Mouse (Mus musculus): Measurements from ENCODE around the gene Ankub1. TPM values are rescaled to one million over a fixed set of nuclear protein-coding genes. Genes with fewer than 3 reads are reported as not detected.

The Ankub1 gene
- polyA plus RNA-seq, 1 experiment from 2014 or later, result 0.08 TPM

DNA sequence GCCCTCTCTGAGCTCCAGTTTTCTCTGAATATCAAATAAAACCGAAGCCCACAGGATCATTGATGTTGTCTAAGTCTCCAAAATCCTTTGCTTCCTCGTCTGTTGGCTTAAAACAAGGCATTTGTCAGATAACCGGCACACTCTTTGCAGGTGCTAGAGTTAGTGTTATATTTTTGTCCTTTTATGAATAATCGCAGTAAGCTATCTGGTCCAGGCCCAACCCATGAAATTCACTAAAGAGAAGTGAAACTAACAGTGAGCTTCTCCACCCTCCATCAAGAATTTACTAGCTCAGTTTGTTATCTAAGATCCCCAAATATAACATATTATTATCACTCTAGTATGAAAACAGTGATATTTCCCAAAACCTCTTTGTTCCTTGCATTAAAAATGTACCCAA is 827 bp downstream of the Ankub1 start:
- H3K9me3 ChIP-seq (replicated peaks; ENCODE audit: control insufficient read depth, low read length), result no peaks in the 10 kb centered on the region
- no peak for ATAC-seq
- no peaks in the 10 kb centered on the region for H3K36me3 ChIP-seq (ENCODE audit: control insufficient read depth, insufficient read depth, low read length)

DNA sequence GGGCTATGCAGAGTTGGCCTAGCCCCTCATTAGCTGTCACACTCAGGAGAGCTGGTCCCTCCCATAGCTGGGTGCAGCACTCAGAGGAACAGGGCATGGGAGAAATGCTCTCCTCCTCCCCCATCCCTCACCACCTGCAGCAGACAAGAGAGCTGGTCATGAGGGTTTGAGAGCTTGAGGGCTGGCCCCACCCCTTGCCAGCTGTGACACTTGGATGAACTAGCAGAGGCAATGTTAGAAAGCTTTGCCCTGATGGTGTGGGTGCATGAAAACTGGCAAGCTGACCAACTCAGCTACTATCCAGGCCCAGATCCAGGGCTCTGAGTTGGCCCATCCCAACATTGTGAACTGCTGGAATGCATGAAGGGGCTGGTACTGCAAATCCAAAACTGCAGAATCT is 14.8 kb downstream of the Ankub1 start:
- no peak for DNase-seq (ENCODE audit: low spot score)
- H3K27me3 ChIP-seq (replicated peaks; ENCODE audit: control insufficient read depth, insufficient read depth, low read length), result no peaks in the 10 kb centered on the region
- no peaks in the 10 kb centered on the region for H3K9me3 ChIP-seq (replicated peaks; ENCODE audit: control insufficient read depth, low read length)

More for the DNA sequence above, 827 bp downstream of the Ankub1 start:
- 87% methylated on average over 4 of the region's 4 CpGs for WGBS
- no peaks in the 10 kb centered on the region for H3K27me3 ChIP-seq (replicated peaks; ENCODE audit: control insufficient read depth, insufficient read depth, low read length)
- no peak overlapping the region for H3K4me3 ChIP-seq (ENCODE audit: low read depth, low read length)
- H3K9ac ChIP-seq (ENCODE audit: low read length), result no peak overlapping the region
- no peak overlapping the region for H3K4me2 ChIP-seq (ENCODE audit: low read length)
- DNase-seq (ENCODE audit: low spot score), result no peak
- no peaks in the 10 kb centered on the region for H3K4me1 ChIP-seq (ENCODE audit: control insufficient read depth, insufficient read depth, low read length)
- no peak overlapping the region for H3K27ac ChIP-seq (ENCODE audit: low read depth, low read length)

GRCm38 (mm10) chr3:57674075-57674474 is 18.5 kb downstream of the Ankub1 start:
- no peak overlapping the region for H3K9ac ChIP-seq (ENCODE audit: low read length)
- 91% methylated on average over 2 of the region's 2 CpGs for WGBS
- no peak overlapping the region for H3K4me2 ChIP-seq (ENCODE audit: low read length)
- H3K36me3 ChIP-seq (ENCODE audit: control insufficient read depth, insufficient read depth, low read length), result no peaks in the 10 kb centered on the region
- no peaks in the 10 kb centered on the region for H3K9me3 ChIP-seq (replicated peaks; ENCODE audit: control insufficient read depth, low read length)
- H3K4me3 ChIP-seq (ENCODE audit: low read depth, low read length), result no peak overlapping the region
- no peaks in the 10 kb centered on the region for H3K4me1 ChIP-seq (ENCODE audit: control insufficient read depth, insufficient read depth, low read length)
- no peak overlapping the region for H3K27ac ChIP-seq (ENCODE audit: low read depth, low read length)
- H3K27me3 ChIP-seq (replicated peaks; ENCODE audit: control insufficient read depth, insufficient read depth, low read length), result no peaks in the 10 kb centered on the region
- no peak for ATAC-seq
- DNase-seq (ENCODE audit: low spot score), result no peak

More for the DNA sequence above, 14.8 kb downstream of the Ankub1 start:
- no peak overlapping the region for H3K4me2 ChIP-seq (ENCODE audit: low read length)
- no peak for ATAC-seq
- no peak overlapping the region for H3K9ac ChIP-seq (ENCODE audit: low read length)
- no peaks in the 10 kb centered on the region for H3K36me3 ChIP-seq (ENCODE audit: control insufficient read depth, insufficient read depth, low read length)
- no peak overlapping the region for H3K27ac ChIP-seq (ENCODE audit: low read depth, low read length)
- no peaks in the 10 kb centered on the region for H3K4me1 ChIP-seq (ENCODE audit: control insufficient read depth, insufficient read depth, low read length)
- H3K4me3 ChIP-seq (ENCODE audit: low read depth, low read length), result no peak overlapping the region

DNA sequence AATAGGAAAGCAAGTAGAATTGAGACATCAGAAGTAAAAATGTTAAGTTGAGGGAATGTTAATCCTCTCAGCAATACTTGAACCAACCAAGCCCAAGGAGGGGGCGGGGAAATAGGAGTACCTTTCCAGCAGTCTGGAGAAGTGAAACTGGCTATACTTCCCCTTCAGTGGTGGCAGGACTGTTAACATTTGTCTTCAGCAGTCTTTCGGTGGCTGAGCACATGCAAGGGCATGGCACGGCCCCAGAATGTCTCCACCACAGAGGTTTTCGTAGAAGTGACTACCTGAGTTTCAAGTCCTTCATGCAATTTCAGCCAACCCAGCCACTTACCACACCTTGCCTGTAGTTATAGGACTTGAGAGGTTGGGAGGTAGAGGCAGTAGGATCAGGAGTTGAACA is 19.0 kb downstream of the Ankub1 start:
- ATAC-seq (no peak), DNase-seq (ENCODE audit: low spot score) (no peak)
- Histone ChIP-seq H3K4me2 (ENCODE audit: low read length) (no peak overlapping the region), H3K9me3 (replicated peaks; ENCODE audit: control insufficient read depth, low read length) (no peaks in the 10 kb centered on the region), H3K9ac (ENCODE audit: low read length) (no peak overlapping the region), H3K4me3 (ENCODE audit: low read depth, low read length) (no peak overlapping the region), H3K27ac (ENCODE audit: low read depth, low read length) (no peak overlapping the region), H3K27me3 (replicated peaks; ENCODE audit: control insufficient read depth, insufficient read depth, low read length) (no peaks in the 10 kb centered on the region), H3K36me3 (ENCODE audit: control insufficient read depth, insufficient read depth, low read length) (no peaks in the 10 kb centered on the region), H3K4me1 (ENCODE audit: control insufficient read depth, insufficient read depth, low read length) (no peaks in the 10 kb centered on the region)
- WGBS, result 86% methylated on average over 4 of the region's 4 CpGs

GRCm38 (mm10) chr3:57667054-57667723 is 25.4 kb downstream of the Ankub1 start:
- H3K9ac ChIP-seq (ENCODE audit: low read length), result peak overlapping the region; percentile 41; the same call in 1 of the 2 replicates
- H3K27ac ChIP-seq (ENCODE audit: low read depth, low read length), result no peak overlapping the region
- no peaks in the 10 kb centered on the region for H3K9me3 ChIP-seq (replicated peaks; ENCODE audit: control insufficient read depth, low read length)
- ATAC-seq, result peak; percentile 87
- H3K4me1 ChIP-seq (ENCODE audit: control insufficient read depth, insufficient read depth, low read length), result no peaks in the 10 kb centered on the region
- H3K27me3 ChIP-seq (replicated peaks; ENCODE audit: control insufficient read depth, insufficient read depth, low read length), result no peaks in the 10 kb centered on the region
- peak; percentile 94 for DNase-seq (ENCODE audit: low spot score)
- WGBS, result 32% methylated on average over 14 of the region's 14 CpGs
- H3K36me3 ChIP-seq (ENCODE audit: control insufficient read depth, insufficient read depth, low read length), result no peaks in the 10 kb centered on the region
- peak overlapping the region; percentile 18; the same call in 1 of the 2 replicates for H3K4me3 ChIP-seq (ENCODE audit: low read depth, low read length)
- H3K4me2 ChIP-seq (ENCODE audit: low read length), result peak overlapping the region; percentile 47

DNA sequence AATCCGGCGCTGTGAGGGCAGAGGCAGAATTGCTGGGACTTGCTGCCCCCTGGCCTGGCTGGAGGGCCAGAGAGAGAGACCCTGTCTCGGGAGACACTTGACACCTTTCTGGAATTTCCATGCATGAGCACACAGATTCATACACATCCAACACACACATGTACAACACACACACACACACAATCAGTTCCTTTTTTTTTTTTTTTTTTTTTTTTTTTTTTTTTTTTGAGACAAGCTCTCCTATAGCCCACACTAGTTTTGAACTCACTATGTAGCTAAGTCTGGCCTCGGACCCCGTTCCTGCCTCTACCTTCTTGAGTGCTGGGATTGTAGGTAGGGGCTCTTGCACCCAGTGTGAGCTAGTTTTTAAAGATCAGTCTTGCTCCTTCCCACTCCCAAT is 26.7 kb downstream of the Ankub1 start:
- no peak for DNase-seq (ENCODE audit: low spot score)
- H3K36me3 ChIP-seq (ENCODE audit: control insufficient read depth, insufficient read depth, low read length), result no peaks in the 10 kb centered on the region
- no peak overlapping the region for H3K27ac ChIP-seq (ENCODE audit: low read depth, low read length)
- no peaks in the 10 kb centered on the region for H3K4me1 ChIP-seq (ENCODE audit: control insufficient read depth, insufficient read depth, low read length)
- no peaks in the 10 kb centered on the region for H3K9me3 ChIP-seq (replicated peaks; ENCODE audit: control insufficient read depth, low read length)
- H3K4me2 ChIP-seq (ENCODE audit: low read length), result no peak overlapping the region
- no peak overlapping the region for H3K4me3 ChIP-seq (ENCODE audit: low read depth, low read length)
- 83% methylated on average over 5 of the region's 5 CpGs for WGBS
- H3K27me3 ChIP-seq (replicated peaks; ENCODE audit: control insufficient read depth, insufficient read depth, low read length), result no peaks in the 10 kb centered on the region
- no peak for ATAC-seq
- H3K9ac ChIP-seq (ENCODE audit: low read length), result no peak overlapping the region

DNA sequence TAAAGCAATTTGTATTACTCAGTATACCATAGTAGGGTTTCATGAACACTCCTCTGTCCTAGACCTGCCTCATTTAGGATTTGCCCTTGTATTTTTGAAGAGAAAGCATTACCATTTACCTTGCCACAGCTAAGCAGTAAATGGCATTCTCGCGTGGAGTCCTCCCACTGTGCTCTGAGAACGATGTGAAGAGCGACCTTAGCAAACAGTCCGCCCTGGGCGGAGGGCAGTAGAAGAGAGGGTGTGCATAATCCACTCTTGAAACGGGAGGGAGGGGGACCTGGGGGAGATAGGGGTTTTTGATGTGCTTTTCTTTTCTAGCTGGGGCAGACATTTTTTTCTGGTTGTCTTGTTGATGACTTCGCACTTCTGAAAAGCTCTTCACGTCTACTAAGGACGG is 27.9 kb downstream of the Ankub1 start:
- H3K4me1 ChIP-seq (ENCODE audit: control insufficient read depth, insufficient read depth, low read length), result no peaks in the 10 kb centered on the region
- ATAC-seq, result no peak
- no peak for DNase-seq (ENCODE audit: low spot score)
- H3K27ac ChIP-seq (ENCODE audit: low read depth, low read length), result no peak overlapping the region
- no peak overlapping the region for H3K9ac ChIP-seq (ENCODE audit: low read length)
- H3K4me3 ChIP-seq (ENCODE audit: low read depth, low read length), result no peak overlapping the region
- 74% methylated on average over 10 of the region's 10 CpGs for WGBS
- no peaks in the 10 kb centered on the region for H3K36me3 ChIP-seq (ENCODE audit: control insufficient read depth, insufficient read depth, low read length)
- H3K4me2 ChIP-seq (ENCODE audit: low read length), result no peak overlapping the region
- H3K27me3 ChIP-seq (replicated peaks; ENCODE audit: control insufficient read depth, insufficient read depth, low read length), result no peaks in the 10 kb centered on the region
- H3K9me3 ChIP-seq (replicated peaks; ENCODE audit: control insufficient read depth, low read length), result no peaks in the 10 kb centered on the region

- ATAC-seq, result 0 out of 2 replicates have a peak, but pooled peaks have one; percentile 27
- H3K27me3 ChIP-seq (replicated peaks; ENCODE audit: control insufficient read depth, insufficient read depth, low read length), result no peaks in the 10 kb centered on the region
- H3K9me3 ChIP-seq (replicated peaks; ENCODE audit: control insufficient read depth, low read length), result no peaks in the 10 kb centered on the region
- no peak overlapping the region for H3K27ac ChIP-seq (ENCODE audit: low read depth, low read length)
- H3K4me3 ChIP-seq (ENCODE audit: low read depth, low read length), result no peak overlapping the region
- 23% methylated on average over 6 of the region's 6 CpGs for WGBS
- H3K4me1 ChIP-seq (ENCODE audit: control insufficient read depth, insufficient read depth, low read length), result no peaks in the 10 kb centered on the region
- DNase-seq (ENCODE audit: low spot score), result peak; percentile 86
- no peaks in the 10 kb centered on the region for H3K36me3 ChIP-seq (ENCODE audit: control insufficient read depth, insufficient read depth, low read length)
- no peak overlapping the region for H3K9ac ChIP-seq (ENCODE audit: low read length)
- H3K4me2 ChIP-seq (ENCODE audit: low read length), result no peak overlapping the region
Measured at GRCm38 (mm10) chr3:57663731-57664130, 28.9 kb downstream of the Ankub1 start.

GRCm38 (mm10) chr3:57658608-57659007 is 34.0 kb downstream of the Ankub1 start:
- no peaks in the 10 kb centered on the region for H3K9me3 ChIP-seq (replicated peaks; ENCODE audit: control insufficient read depth, low read length)
- H3K4me2 ChIP-seq (ENCODE audit: low read length), result no peak overlapping the region
- H3K9ac ChIP-seq (ENCODE audit: low read length), result no peak overlapping the region
- WGBS, result 62% methylated on average over 6 of the region's 6 CpGs
- H3K36me3 ChIP-seq (ENCODE audit: control insufficient read depth, insufficient read depth, low read length), result no peaks in the 10 kb centered on the region
- H3K27me3 ChIP-seq (replicated peaks; ENCODE audit: control insufficient read depth, insufficient read depth, low read length), result no peaks in the 10 kb centered on the region
- H3K27ac ChIP-seq (ENCODE audit: low read depth, low read length), result no peak overlapping the region
- no peak overlapping the region for H3K4me3 ChIP-seq (ENCODE audit: low read depth, low read length)
- ATAC-seq (no peak), DNase-seq (ENCODE audit: low spot score) (no peak)
- H3K4me1 ChIP-seq (ENCODE audit: control insufficient read depth, insufficient read depth, low read length), result no peaks in the 10 kb centered on the region

All from forebrain, embryonic 14.5 days (tissue).